Comparison of ENCODE assay signal across 8 mouse cellular contexts in the genomic region with DNA sequence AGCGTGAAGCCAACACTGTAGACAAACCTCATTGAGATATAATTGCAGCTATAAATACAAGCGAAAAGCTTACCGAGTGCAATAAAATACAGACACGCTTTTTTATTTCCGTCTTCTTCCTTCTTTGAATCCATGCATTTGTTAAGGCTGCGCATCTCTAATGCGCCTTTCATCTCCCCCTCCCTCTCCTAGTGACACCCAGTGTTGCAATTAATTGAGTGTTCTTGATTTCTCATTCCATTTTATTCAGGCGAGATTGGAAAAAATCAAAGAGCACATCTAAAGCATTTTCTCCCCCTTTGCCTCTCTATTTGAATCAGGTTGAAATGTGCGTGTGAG.
DNase-seq lines count a peak whose midpoint lies in the region; ATAC-seq lines count a peak whose summit lies in the region.

No protein-coding gene starts in this region.

- H3K4me3 ChIP-seq in kidney, embryonic 15.5 days (replicated peaks), result peak overlapping the region; percentile 28
- H3K4me3 ChIP-seq in embryonic facial prominence, embryonic 12.5 days, result peak overlapping the region; percentile 15
- peak overlapping the region; percentile 11 for H3K4me3 ChIP-seq in hindbrain, embryonic 14.5 days (replicated peaks; ENCODE audit: low read length)
- peak overlapping the region; percentile 25 for H3K4me3 ChIP-seq in midbrain, embryonic 15.5 days

- peak overlapping the region; percentile 60 for H3K4me2 ChIP-seq in kidney, embryonic 15.5 days
- H3K4me2 ChIP-seq in embryonic facial prominence, embryonic 12.5 days (replicated peaks), result peak overlapping the region; percentile 43
- H3K4me2 ChIP-seq in hindbrain, embryonic 14.5 days (replicated peaks), result peak overlapping the region; percentile 48
- peak overlapping the region; percentile 50 for H3K4me2 ChIP-seq in midbrain, embryonic 15.5 days

- H3K36me3 ChIP-seq in kidney, embryonic 15.5 days, result no peaks in the 10 kb centered on the region
- no peaks in the 10 kb centered on the region for H3K36me3 ChIP-seq in embryonic facial prominence, embryonic 12.5 days
- H3K36me3 ChIP-seq in hindbrain, embryonic 14.5 days (replicated peaks; ENCODE audit: control insufficient read depth, insufficient read depth), result no peaks in the 10 kb centered on the region
- no peaks in the 10 kb centered on the region for H3K36me3 ChIP-seq in midbrain, embryonic 15.5 days (replicated peaks)

- H3K9me3 ChIP-seq in kidney, embryonic 15.5 days (replicated peaks), result no peaks in the 10 kb centered on the region
- no peaks in the 10 kb centered on the region for H3K9me3 ChIP-seq in embryonic facial prominence, embryonic 12.5 days
- H3K9me3 ChIP-seq in hindbrain, embryonic 14.5 days (ENCODE audit: control insufficient read depth, low read length), result no peaks in the 10 kb centered on the region
- no peaks in the 10 kb centered on the region for H3K9me3 ChIP-seq in midbrain, embryonic 15.5 days

- peak overlapping the region; percentile 68 for H3K27ac ChIP-seq in kidney, embryonic 15.5 days
- H3K27ac ChIP-seq in embryonic facial prominence, embryonic 12.5 days, result no peak overlapping the region; the same call in 1 of the 2 replicates
- H3K27ac ChIP-seq in hindbrain, embryonic 14.5 days, result peak overlapping the region; percentile 77
- H3K27ac ChIP-seq in midbrain, embryonic 15.5 days, result peak overlapping the region; percentile 81

- peaks cover 28% of the 10 kb centered on the region for H3K4me1 ChIP-seq in kidney, embryonic 15.5 days
- peaks cover 23% of the 10 kb centered on the region; the same call in 1 of the 2 replicates for H3K4me1 ChIP-seq in embryonic facial prominence, embryonic 12.5 days
- H3K4me1 ChIP-seq in hindbrain, embryonic 14.5 days (replicated peaks; ENCODE audit: control insufficient read depth, insufficient read depth, low read length), result peaks cover 34% of the 10 kb centered on the region
- peaks cover 36% of the 10 kb centered on the region for H3K4me1 ChIP-seq in midbrain, embryonic 15.5 days

- 1% methylated on average over 9 of the region's 9 CpGs for WGBS in kidney, embryonic 15.5 days
- 2% methylated on average over 9 of the region's 9 CpGs for WGBS in embryonic facial prominence, embryonic 12.5 days
- WGBS in hindbrain, embryonic 14.5 days, result 1% methylated on average over 9 of the region's 9 CpGs
- 2% methylated on average over 9 of the region's 9 CpGs for WGBS in midbrain, embryonic 15.5 days

- no peak overlapping the region for H3K9ac ChIP-seq in kidney, embryonic 15.5 days
- H3K9ac ChIP-seq in embryonic facial prominence, embryonic 12.5 days, result no peak overlapping the region
- peak overlapping the region; percentile 22; the same call in 1 of the 2 replicates for H3K9ac ChIP-seq in hindbrain, embryonic 14.5 days
- H3K9ac ChIP-seq in midbrain, embryonic 15.5 days, result peak overlapping the region; percentile 30; the same call in 1 of the 2 replicates

- no peak for DNase-seq in kidney, postnatal 4 days
- DNase-seq in hindbrain, embryonic 14.5 days (ENCODE audit: low spot score), result no peak
- no peak for DNase-seq in Muller cell, postnatal 12 days (ENCODE audit: inconsistent ontology term)
- DNase-seq in frontal cortex, adult 2 months (ENCODE audit: extremely low spot score in 1 of 2, low spot score in 1 of 2), result no peak
- DNase-seq in urinary bladder, postnatal 4 days (ENCODE audit: low spot score in 2 of 2), result no peak

- H3K27me3 ChIP-seq in kidney, embryonic 15.5 days, result peaks cover 53% of the 10 kb centered on the region
- H3K27me3 ChIP-seq in embryonic facial prominence, embryonic 12.5 days, result peaks cover 13% of the 10 kb centered on the region
- H3K27me3 ChIP-seq in hindbrain, embryonic 14.5 days (ENCODE audit: control insufficient read depth, insufficient read depth, low read length), result 0 out of 2 replicates have a peak, but pooled peaks cover 7% of the 10 kb centered on the region
- 0 out of 2 replicates have a peak, but pooled peaks cover 14% of the 10 kb centered on the region for H3K27me3 ChIP-seq in midbrain, embryonic 15.5 days (replicated peaks)

- no peak for ATAC-seq in kidney, embryonic 15.5 days (replicated peaks; ENCODE audit: low FRiP score)
- no peak for ATAC-seq in embryonic facial prominence, embryonic 12.5 days (ENCODE audit: insufficient number of reproducible peaks, insufficient read depth, low FRiP score, low TSS enrichment)
- no peak; the same call in 1 of the 2 replicates for ATAC-seq in hindbrain, embryonic 14.5 days (ENCODE audit: low FRiP score)
- ATAC-seq in midbrain, embryonic 15.5 days (replicated peaks), result peak; percentile 53

Comparison
In these comparisons a context has a peak if more than half of its experiments do, and no peak if none do; other contexts are left out.
1. H3K9ac ChIP-seq: peak in hindbrain, embryonic 14.5 days (single experiment) and midbrain, embryonic 15.5 days (single experiment); none in kidney, embryonic 15.5 days (single experiment) and embryonic facial prominence, embryonic 12.5 days (single experiment).
2. Peak in every context shown above with its lines, with median percentiles within 50 percentile points of each other: H3K4me2 ChIP-seq and H3K4me3 ChIP-seq.